Mouse (Mus musculus): Measurements from ENCODE around the gene Hist2h3c2.
"Not testable (repeated sequence)": the region's sequence is repeated elsewhere in the genome, so short reads cannot be mapped to it uniquely, and the experiment has no call there.

- TF ChIP-seq CTCF, EP300 (IDR thresholded peaks at IDR 0.05; ENCODE audit: low read depth): not testable (repeated sequence)
Measured at GRCm38 (mm10) chr3:96198601-96199251, 40.2 kb downstream of the Hist2h3c2 start.
